Mouse (Mus musculus) brain, embryonic 14.5 days (tissue): ENCODE data around the gene Colec11. TPM values are rescaled to one million over a fixed set of nuclear protein-coding genes. Genes with fewer than 3 reads are reported as not detected.
A peak's percentile ranks its signal among the peaks of the same experiment; 100 is the strongest.

Source experiments
- DNase-seq: peaks from one replicate; pipeline ENCODE4 v3.0.0-alpha.2; 2011; ENCODE audit warnings: low read depth
- CTCF ChIP-seq: fragments of 200-500 bp; IDR thresholded peaks from 2 replicates; pipeline ENCODE4 v1.5.1; 2012; ENCODE audit warnings: inconsistent platforms, mild to moderate bottlenecking, moderate library complexity, borderline replicate concordance; ENCODE audit not compliant: insufficient read depth, insufficient read length; ENCODE audit errors: extremely low read depth
- POLR2A ChIP-seq: fragments of 200-500 bp; IDR thresholded peaks from 2 replicates; pipeline ENCODE4 v1.6.1; 2012; ENCODE audit warnings: mild to moderate bottlenecking, inconsistent platforms, borderline replicate concordance; ENCODE audit not compliant: poor library complexity, insufficient read depth, insufficient read length, severe bottlenecking; ENCODE audit errors: extremely low read depth
- polyA plus RNA-seq: library from polyadenylated mRNA; depleted of rRNA; stranded (reverse); fragments of >200 nt; gene quantifications from 2 replicates; pipeline ENCODE4 v1.2.3, GENCODE M21; 2012

The Colec11 gene
- polyA plus RNA-seq, 1 experiment: 0.97 TPM

- no peak for DNase-seq
Measured at GRCm38 (mm10) chr12:28625407-28625806, 2.2 kb upstream of the Colec11 start.

GRCm38 (mm10) chr12:28624251-28624650 is 1.1 kb upstream of the Colec11 start:
- TF ChIP-seq CTCF: no peak
- TF ChIP-seq POLR2A: no peak
- DNase-seq: no peak

More at GRCm38 (mm10) chr12:28625407-28625806, 2.2 kb upstream of the Colec11 start:
- no peak for TF ChIP-seq POLR2A
- no peak for TF ChIP-seq CTCF

GRCm38 (mm10) chr12:28622641-28623040 is 536 bp downstream of the Colec11 start:
- DNase-seq: no peak
- TF ChIP-seq CTCF (no peak), POLR2A (no peak)

GRCm38 (mm10) chr12:28622167-28622532 is 1.0 kb downstream of the Colec11 start:
- no peak for DNase-seq
- no peak for TF ChIP-seq CTCF
- no peak for TF ChIP-seq POLR2A

GRCm38 (mm10) chr12:28621451-28622166 is 1.6 kb downstream of the Colec11 start:
- DNase-seq: no peak
- no peak for TF ChIP-seq POLR2A
- peak; percentile 7; the same call in 1 of the 2 replicates for TF ChIP-seq CTCF

GRCm38 (mm10) chr12:28617297-28617696 is 5.9 kb downstream of the Colec11 start:
- DNase-seq: no peak
- TF ChIP-seq CTCF (no peak), POLR2A (no peak)

- no peak for TF ChIP-seq POLR2A
- no peak for DNase-seq
Measured at GRCm38 (mm10) chr12:28614401-28614800, 8.8 kb downstream of the Colec11 start.

- TF ChIP-seq CTCF: no peak
- TF ChIP-seq POLR2A: no peak
- DNase-seq: no peak
Measured at GRCm38 (mm10) chr12:28612391-28612790, 10.8 kb downstream of the Colec11 start.

- DNase-seq: peak; percentile 85
Measured at GRCm38 (mm10) chr12:28607546-28608305, 15.5 kb downstream of the Colec11 start.

GRCm38 (mm10) chr12:28603494-28603893 is 19.7 kb downstream of the Colec11 start:
- TF ChIP-seq CTCF (no peak), POLR2A (no peak)
- peak; percentile 59 for DNase-seq

More at GRCm38 (mm10) chr12:28607546-28608305, 15.5 kb downstream of the Colec11 start:
- no peak for TF ChIP-seq CTCF
- no peak for TF ChIP-seq POLR2A

GRCm38 (mm10) chr12:28602259-28602658 is 20.9 kb downstream of the Colec11 start:
- peak; percentile 88 for DNase-seq
- TF ChIP-seq CTCF (no peak), POLR2A (no peak)
